Mouse (Mus musculus): ENCODE measurements around the gene Slc22a23. TPM values are rescaled to one million over a fixed set of nuclear protein-coding genes. Genes with fewer than 3 reads are reported as not detected.

The Slc22a23 gene
- polyA plus RNA-seq, 1 experiment from 2014 or later = 5.6 TPM

DNA sequence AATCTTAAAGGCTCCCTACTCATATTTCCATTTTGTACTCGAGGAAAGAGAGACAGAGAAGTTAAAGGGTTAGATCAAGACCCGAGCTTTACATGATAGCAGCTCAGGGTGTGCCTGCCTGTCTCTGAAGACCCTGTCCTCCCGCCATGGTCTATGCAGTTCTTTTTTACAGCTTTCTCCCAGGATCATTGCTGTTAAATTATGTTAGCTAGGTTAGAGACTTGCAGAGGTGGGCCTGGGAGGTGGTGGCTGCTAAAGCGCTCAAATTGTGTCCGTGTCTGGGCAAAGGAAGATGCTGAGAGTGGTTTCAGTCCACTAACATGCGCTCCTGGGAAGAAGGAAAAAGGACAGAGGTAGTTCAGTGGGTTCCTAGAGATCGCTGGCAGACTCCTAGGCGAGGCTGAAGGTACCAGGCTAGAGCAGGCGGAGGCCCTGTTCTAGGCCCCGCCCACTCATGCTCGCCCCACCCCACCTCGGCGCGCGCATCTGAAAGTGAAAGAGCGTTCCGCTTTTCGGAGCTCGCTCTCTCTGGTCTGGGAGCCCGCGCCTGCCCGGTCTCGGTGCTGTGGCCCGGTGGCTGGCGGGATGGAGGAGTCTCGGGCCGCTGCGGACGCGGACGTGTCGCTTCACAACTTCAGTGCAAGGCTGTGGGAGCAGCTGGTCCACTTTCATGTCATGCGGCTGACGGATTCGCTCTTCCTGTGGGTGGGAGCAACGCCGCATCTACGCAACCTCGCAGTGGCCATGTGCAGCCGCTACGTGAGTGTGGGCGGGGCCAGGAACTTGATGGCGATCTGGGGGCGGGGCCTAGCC, 182.3 kb downstream of the Slc22a23 start, which contains the start of gene Psmg4:
Gene Psmg4 (plus strand): TSS at position 474 of the 813 bp plus-strand sequence.
- H3K4me2 ChIP-seq = peak within 1 kb of the TSS; percentile 80
- H3K27ac ChIP-seq = peak within 1 kb of the TSS; percentile 96
- no peaks in the 10 kb centered on the region for H3K9me3 ChIP-seq
- peaks cover 15% of the 10 kb centered on the region for H3K4me1 ChIP-seq
- 2% methylated on average over 44 of the region's 44 CpGs for WGBS
- peak; percentile 95 for ATAC-seq (ENCODE audit: insufficient number of reproducible peaks, low FRiP score, low TSS enrichment, low read depth)
- peak within 1 kb of the TSS; percentile 86 for H3K4me3 ChIP-seq
- H3K9ac ChIP-seq = peak within 1 kb of the TSS; percentile 55
- H3K36me3 ChIP-seq = peaks cover 9% of the 10 kb centered on the region
- H3K27me3 ChIP-seq = no peaks in the 10 kb centered on the region

DNA sequence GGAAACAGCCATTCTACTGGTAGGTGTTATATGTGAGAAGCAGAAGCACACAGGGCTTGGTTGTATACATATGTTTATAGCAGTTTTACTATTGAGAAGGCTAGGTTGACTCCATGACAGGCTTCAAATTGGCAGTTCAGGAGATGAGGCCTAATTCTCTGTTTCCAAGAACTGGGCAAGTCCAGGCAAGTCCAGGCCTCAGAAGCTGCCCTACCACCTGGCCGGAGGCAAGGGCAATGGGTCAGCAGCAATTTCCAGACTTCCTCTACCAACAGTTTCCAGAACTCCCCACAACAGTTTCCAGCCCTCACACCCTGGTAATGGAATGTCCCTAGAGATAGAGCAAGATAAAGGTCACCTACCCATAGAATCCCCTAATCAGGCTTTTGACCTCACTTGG, 185.1 kb downstream of the Slc22a23 start:
- H3K4me2 ChIP-seq = no peak overlapping the region
- no peak overlapping the region for H3K4me3 ChIP-seq
- no peak overlapping the region for H3K9ac ChIP-seq
- H3K4me1 ChIP-seq = peaks cover 21% of the 10 kb centered on the region
- no peaks in the 10 kb centered on the region for H3K9me3 ChIP-seq
- no peak overlapping the region for H3K27ac ChIP-seq
- H3K27me3 ChIP-seq = no peaks in the 10 kb centered on the region
- ATAC-seq (ENCODE audit: insufficient number of reproducible peaks, low FRiP score, low TSS enrichment, low read depth) = no peak
- no peaks in the 10 kb centered on the region for H3K36me3 ChIP-seq
- 63% methylated on average over 1 of the region's 1 CpGs for WGBS

DNA sequence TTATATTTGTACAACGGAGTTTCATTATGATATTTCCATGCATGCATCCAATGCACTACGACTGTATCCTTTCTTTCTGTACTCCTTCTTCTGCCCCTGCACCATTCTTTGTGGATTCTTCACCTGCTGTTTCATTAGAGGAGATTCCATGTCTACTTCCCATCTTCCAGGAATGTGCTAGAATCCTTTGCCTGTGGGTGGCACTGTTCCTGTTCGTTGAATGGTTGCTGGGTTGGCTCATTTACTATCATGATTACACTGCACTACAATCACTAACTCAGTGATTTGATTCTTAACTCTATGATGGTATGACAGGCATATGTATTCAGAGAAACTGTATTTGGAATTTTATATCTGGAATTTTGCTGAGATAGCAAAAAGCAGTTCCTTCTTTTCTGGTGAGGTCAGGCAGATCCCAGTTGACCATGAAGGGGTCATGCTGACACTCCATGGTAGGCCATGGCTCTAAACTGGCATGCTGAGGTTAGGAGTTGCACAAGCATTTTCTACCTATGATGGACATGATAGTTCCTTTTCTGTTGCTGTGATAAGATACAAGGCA, 187.3 kb downstream of the Slc22a23 start:
- Histone ChIP-seq H3K9ac (no peak overlapping the region), H3K27me3 (no peaks in the 10 kb centered on the region), H3K36me3 (no peaks in the 10 kb centered on the region), H3K27ac (no peak overlapping the region), H3K4me1 (peaks cover 31% of the 10 kb centered on the region), H3K9me3 (no peaks in the 10 kb centered on the region), H3K4me3 (no peak overlapping the region), H3K4me2 (no peak overlapping the region)
- no peak for ATAC-seq (ENCODE audit: insufficient number of reproducible peaks, low FRiP score, low TSS enrichment, low read depth)
- 87% methylated on average over 3 of the region's 3 CpGs for whole genome bisulfite sequencing

DNA sequence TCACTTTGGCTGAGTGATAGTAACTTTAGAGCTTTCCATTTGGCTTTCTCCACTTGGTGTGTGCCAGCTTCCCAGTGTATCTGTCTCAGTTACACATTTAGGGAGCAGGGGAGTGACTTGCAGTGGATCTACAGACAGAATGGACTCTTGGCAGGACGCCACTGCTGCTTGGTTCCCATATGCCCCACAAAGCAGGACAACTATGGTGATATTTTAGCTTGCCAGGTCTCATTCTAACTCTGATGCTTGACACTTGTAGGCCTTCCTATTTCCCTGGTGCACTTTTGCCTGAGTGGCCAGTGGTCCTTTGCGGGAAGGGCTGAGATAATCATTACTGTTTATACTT, 188.2 kb downstream of the Slc22a23 start:
- WGBS = 69% methylated on average over 2 of the region's 2 CpGs
- Histone ChIP-seq H3K4me1 (peaks cover 24% of the 10 kb centered on the region), H3K9me3 (no peaks in the 10 kb centered on the region), H3K27ac (peak overlapping the region; percentile 72), H3K9ac (no peak overlapping the region), H3K36me3 (no peaks in the 10 kb centered on the region), H3K4me3 (no peak overlapping the region), H3K4me2 (no peak overlapping the region), H3K27me3 (no peaks in the 10 kb centered on the region)
- no peak for ATAC-seq (ENCODE audit: insufficient number of reproducible peaks, low FRiP score, low TSS enrichment, low read depth)

DNA sequence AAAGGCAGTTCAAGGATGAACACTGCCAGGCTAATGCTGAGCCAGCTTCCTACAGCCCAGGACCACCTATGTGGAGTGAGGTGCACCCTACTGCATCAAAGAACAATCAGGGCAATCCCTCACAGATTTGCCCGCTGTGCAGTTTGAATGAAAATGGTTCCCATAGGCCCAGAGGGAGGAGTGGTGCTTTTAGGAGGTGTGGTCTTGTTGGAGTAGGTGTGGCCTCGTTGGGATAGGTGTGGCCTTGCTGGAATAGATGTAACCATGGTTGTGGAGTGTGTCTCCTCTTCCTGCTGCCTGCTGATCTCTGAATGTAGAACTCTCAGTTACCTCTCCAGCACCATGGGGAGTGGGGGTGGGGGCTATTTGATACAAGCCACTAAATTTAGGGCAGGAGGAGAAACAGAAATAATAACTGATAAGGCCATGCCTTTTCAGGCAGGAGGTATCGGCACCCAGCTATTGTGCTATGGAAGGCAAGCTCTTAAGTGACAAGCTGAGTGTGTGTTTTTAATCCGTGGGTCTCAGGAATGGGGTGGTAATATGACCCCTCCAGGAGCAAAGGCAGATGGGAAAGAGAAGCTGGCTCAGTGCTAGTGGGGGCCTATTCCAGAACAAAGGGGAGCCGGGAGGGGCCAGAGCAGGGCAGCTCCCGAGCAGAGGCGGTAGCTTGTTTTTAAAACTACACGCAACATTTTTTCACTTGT, 188.7 kb downstream of the Slc22a23 start:
- no peak overlapping the region for H3K4me3 ChIP-seq
- 48% methylated on average over 8 of the region's 8 CpGs for whole genome bisulfite sequencing
- H3K36me3 ChIP-seq = no peaks in the 10 kb centered on the region
- no peak overlapping the region for H3K9ac ChIP-seq
- peak; percentile 62; the same call in 1 of the 2 replicates for ATAC-seq (ENCODE audit: insufficient number of reproducible peaks, low FRiP score, low TSS enrichment, low read depth)
- H3K4me1 ChIP-seq = peaks cover 24% of the 10 kb centered on the region
- peak overlapping the region; percentile 72 for H3K27ac ChIP-seq
- H3K9me3 ChIP-seq = no peaks in the 10 kb centered on the region
- H3K27me3 ChIP-seq = no peaks in the 10 kb centered on the region
- H3K4me2 ChIP-seq = no peak overlapping the region

DNA sequence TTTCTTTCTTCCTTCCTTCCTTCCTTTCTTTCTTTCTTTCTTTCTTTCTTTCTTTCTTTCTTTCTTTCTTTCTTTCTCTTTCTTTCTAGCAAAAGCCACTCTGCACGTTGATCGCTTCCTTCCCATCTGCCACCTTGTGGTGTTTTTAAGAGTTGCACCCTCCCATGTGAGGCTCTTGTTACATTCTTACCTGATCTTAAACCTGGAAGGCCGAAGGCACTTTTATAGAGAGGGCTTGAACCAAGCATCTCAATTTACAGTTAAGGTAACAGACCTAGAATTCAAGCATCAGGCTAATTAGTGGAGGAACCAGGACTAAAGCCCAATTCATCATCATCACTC, 190.1 kb downstream of the Slc22a23 start:
- no peaks in the 10 kb centered on the region for H3K36me3 ChIP-seq
- no peak overlapping the region for H3K9ac ChIP-seq
- no peaks in the 10 kb centered on the region for H3K27me3 ChIP-seq
- no peak overlapping the region; the same call in 1 of the 2 replicates for H3K27ac ChIP-seq
- ATAC-seq (ENCODE audit: insufficient number of reproducible peaks, low FRiP score, low TSS enrichment, low read depth) = no peak
- no peaks in the 10 kb centered on the region for H3K9me3 ChIP-seq
- H3K4me2 ChIP-seq = peak overlapping the region; percentile 33; the same call in 1 of the 2 replicates
- WGBS = 16% methylated on average over 3 of the region's 3 CpGs
- peaks cover 32% of the 10 kb centered on the region for H3K4me1 ChIP-seq
- peak overlapping the region; percentile 12; the same call in 1 of the 2 replicates for H3K4me3 ChIP-seq

DNA sequence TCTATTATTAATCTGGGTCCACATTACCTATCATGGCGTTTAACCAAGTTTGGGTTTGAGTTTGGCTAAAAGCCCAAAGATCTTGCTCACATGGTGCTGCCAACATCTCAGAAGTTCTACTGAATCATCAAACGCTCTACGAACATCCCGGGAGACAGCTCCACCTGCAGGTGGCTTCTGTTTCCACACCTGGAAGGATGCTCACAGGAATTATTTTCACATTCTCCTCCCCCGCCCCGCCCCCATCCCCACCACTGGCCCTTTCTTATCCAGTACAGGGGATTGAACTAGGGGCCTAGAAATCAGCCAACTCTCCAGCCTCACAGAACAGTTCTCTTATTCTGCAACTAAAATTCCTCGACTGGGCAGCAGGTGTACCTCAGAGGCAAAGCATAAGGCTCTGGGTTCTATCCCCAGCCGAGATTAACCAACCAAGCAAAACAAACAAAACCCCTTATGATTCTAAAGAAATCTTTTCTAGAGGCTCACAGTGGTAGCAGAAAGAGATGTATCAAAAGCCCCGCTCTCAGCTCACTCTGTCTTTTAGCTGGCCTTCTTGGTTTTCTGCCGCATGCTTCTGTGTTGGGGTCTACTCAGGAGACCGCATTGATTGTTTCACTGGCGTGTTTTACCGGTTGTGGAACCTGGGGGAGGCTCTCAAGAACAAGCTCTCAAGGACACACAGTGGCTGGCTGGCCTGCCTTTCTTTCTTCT, 190.6 kb downstream of the Slc22a23 start:
- H3K9ac ChIP-seq = no peak overlapping the region

DNA sequence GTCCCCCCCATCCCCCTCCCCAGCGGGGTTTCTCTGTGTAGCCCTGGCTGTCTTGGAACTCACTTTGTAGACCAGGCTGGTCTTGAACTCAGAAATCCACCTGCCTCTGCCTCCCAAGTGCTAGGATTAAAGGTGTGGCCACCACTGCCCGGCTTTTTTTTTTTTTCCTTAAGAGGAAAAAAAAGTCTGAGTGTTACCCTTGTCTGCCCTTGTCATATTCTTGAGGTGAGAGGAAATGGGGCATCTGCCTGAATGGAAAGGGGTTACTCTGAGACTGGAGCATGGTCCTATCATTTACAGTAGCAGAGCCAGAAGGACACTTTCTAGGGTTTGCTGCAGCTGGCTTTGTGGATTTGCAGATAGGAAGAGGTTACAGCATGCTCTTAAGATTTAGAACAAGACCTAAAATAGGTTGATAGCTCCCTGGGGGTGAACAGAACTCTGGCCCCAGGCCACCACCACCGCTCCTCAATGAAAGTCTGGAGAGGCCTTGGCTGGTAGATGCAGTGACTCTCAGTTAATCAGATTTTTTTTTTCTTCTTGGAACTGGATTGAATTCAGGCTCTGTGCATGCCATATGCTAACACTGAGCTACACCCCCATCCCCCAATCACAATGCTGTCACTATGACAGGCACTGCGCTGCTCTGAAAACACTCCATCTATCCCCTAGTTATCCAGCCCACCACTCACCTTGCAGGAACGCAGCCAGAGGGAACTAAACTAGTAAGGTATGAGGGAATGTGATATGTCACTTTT, 191.5 kb downstream of the Slc22a23 start:
- Histone ChIP-seq H3K9ac (no peak overlapping the region), H3K36me3 (no peaks in the 10 kb centered on the region)

More for the DNA sequence above, 190.6 kb downstream of the Slc22a23 start:
- no peak overlapping the region; the same call in 1 of the 2 replicates for H3K27ac ChIP-seq
- H3K4me1 ChIP-seq = peaks cover 36% of the 10 kb centered on the region
- peak overlapping the region; percentile 12; the same call in 1 of the 2 replicates for H3K4me3 ChIP-seq
- WGBS = 55% methylated on average over 13 of the region's 13 CpGs
- H3K4me2 ChIP-seq = peak overlapping the region; percentile 33; the same call in 1 of the 2 replicates
- no peaks in the 10 kb centered on the region for H3K27me3 ChIP-seq
- no peak for ATAC-seq (ENCODE audit: insufficient number of reproducible peaks, low FRiP score, low TSS enrichment, low read depth)
- H3K36me3 ChIP-seq = no peaks in the 10 kb centered on the region
- H3K9me3 ChIP-seq = no peaks in the 10 kb centered on the region

DNA sequence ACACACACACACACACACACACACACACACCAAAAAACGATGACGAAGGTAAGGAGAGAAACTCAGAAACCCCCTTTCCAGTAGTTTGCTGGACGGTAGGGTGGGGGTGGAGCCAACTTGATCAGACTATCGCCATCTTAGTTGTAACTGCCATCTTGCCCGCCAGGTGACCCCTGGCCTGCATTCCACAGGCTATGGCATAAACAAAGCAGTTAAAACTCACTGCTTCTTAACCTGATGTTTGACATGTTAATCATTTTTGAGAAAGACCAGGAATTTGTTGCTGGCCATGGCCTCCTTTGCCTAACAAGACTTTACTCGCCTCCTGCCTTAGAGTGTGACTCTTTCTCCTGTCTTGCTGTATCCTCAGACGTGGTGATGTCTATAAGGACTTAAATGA, 192.3 kb downstream of the Slc22a23 start:
- H3K9ac ChIP-seq = no peak overlapping the region
- no peak overlapping the region for H3K4me2 ChIP-seq
- no peaks in the 10 kb centered on the region for H3K9me3 ChIP-seq
- no peak for ATAC-seq (ENCODE audit: insufficient number of reproducible peaks, low FRiP score, low TSS enrichment, low read depth)
- no peaks in the 10 kb centered on the region for H3K36me3 ChIP-seq
- H3K4me3 ChIP-seq = no peak overlapping the region
- peaks cover 44% of the 10 kb centered on the region for H3K4me1 ChIP-seq
- no peak overlapping the region for H3K27ac ChIP-seq
- H3K27me3 ChIP-seq = no peaks in the 10 kb centered on the region
- 58% methylated on average over 7 of the region's 7 CpGs for WGBS

More for the DNA sequence above, 191.5 kb downstream of the Slc22a23 start:
- Histone ChIP-seq H3K4me2 (no peak overlapping the region), H3K9me3 (no peaks in the 10 kb centered on the region), H3K27me3 (no peaks in the 10 kb centered on the region), H3K27ac (peak overlapping the region; percentile 22; the same call in 1 of the 2 replicates), H3K4me1 (peaks cover 44% of the 10 kb centered on the region), H3K4me3 (no peak overlapping the region)
- no peak for ATAC-seq (ENCODE audit: insufficient number of reproducible peaks, low FRiP score, low TSS enrichment, low read depth)
- 65% methylated on average over 5 of the region's 5 CpGs for WGBS

DNA sequence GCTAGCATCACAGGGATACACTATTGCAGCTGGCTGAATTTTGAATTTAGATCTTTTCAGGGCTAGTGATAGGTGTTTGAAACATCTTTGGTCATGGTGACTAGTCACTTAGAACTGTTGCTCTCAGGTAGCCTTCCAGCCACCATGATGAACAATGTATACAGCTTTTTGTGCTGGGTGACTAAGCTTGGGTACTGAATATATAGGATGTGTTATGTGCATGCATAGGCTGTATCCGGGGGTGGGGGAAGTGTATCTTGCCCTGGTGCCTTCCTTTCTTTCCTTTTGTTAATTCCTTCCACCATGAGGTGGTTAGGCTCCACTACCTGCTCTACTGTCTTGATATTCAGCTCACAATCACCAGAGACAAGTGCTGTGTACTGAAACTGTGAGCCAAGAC, 193.6 kb downstream of the Slc22a23 start:
- H3K9me3 ChIP-seq = no peaks in the 10 kb centered on the region
- H3K4me1 ChIP-seq = peaks cover 40% of the 10 kb centered on the region
- 91% methylated on average over 1 of the region's 1 CpGs for WGBS
- H3K9ac ChIP-seq = no peak overlapping the region
- no peak overlapping the region for H3K27ac ChIP-seq
- no peaks in the 10 kb centered on the region for H3K27me3 ChIP-seq
- H3K4me3 ChIP-seq = no peak overlapping the region
- H3K4me2 ChIP-seq = no peak overlapping the region
- H3K36me3 ChIP-seq = no peaks in the 10 kb centered on the region
- no peak for ATAC-seq (ENCODE audit: insufficient number of reproducible peaks, low FRiP score, low TSS enrichment, low read depth)

Data from limb, embryonic 15.5 days (tissue).